Mouse (Mus musculus): ENCODE measurements at regions not wholly inside any gene's neighbourhood (a gene's known extent, or its start where the extent isn't known, plus 50 kb on each side); places are given as distances from the start of the nearest gene placed in this dataset.

GRCm38 (mm10) chr12:35702674-35703073 lies 167.8 kb upstream of the Ahr start:
- Histone ChIP-seq H3K36me3 (ENCODE audit: control insufficient read depth, insufficient read depth, low read length) (no peaks in the 10 kb centered on the region), H3K4me1 (ENCODE audit: control insufficient read depth, insufficient read depth, insufficient read length) (0 out of 2 replicates have a peak, but pooled peaks cover 2% of the 10 kb centered on the region), H3K27ac (ENCODE audit: insufficient read depth, low read length) (no peak overlapping the region), H3K27me3 (ENCODE audit: control insufficient read depth, insufficient read depth, low read length) (no peaks in the 10 kb centered on the region), H3K4me3 (ENCODE audit: extremely low read depth, insufficient read depth, insufficient read length) (no peak overlapping the region)
- TF ChIP-seq POLR2A (IDR thresholded peaks at IDR 0.05; ENCODE audit: low read depth, low read length) (no peak), CTCF (IDR thresholded peaks at IDR 0.05; ENCODE audit: extremely low read depth, insufficient read depth, insufficient read length, insufficient replicate concordance) (no peak)
- DNase-seq (ENCODE audit: low read depth in 1 of 2, low spot score in 2 of 2): no peak
- WGBS: 78% methylated on average over 7 of the region's 7 CpGs

- 47% methylated on average over 3 of the region's 3 CpGs for WGBS
Measured at GRCm38 (mm10) chr12:35694253-35694652, 159.4 kb upstream of the Ahr start.

GRCm38 (mm10) chr12:35690914-35691313 lies 156.1 kb upstream of the Ahr start:
- no peak overlapping the region for H3K27ac ChIP-seq (ENCODE audit: insufficient read depth, low read length)
- DNase-seq (ENCODE audit: low read depth in 1 of 2, low spot score in 2 of 2): no peak
- H3K27me3 ChIP-seq (ENCODE audit: control insufficient read depth, insufficient read depth, low read length): no peaks in the 10 kb centered on the region
- no peak overlapping the region for H3K4me3 ChIP-seq (ENCODE audit: extremely low read depth, insufficient read depth, insufficient read length)
- TF ChIP-seq POLR2A (IDR thresholded peaks at IDR 0.05; ENCODE audit: low read depth, low read length): no peak
- no peak for TF ChIP-seq CTCF (IDR thresholded peaks at IDR 0.05; ENCODE audit: extremely low read depth, insufficient read depth, insufficient read length, insufficient replicate concordance)
- H3K4me1 ChIP-seq (ENCODE audit: control insufficient read depth, insufficient read depth, insufficient read length): peaks cover 4% of the 10 kb centered on the region
- 8% methylated on average over 3 of the region's 3 CpGs for WGBS
- no peaks in the 10 kb centered on the region for H3K36me3 ChIP-seq (ENCODE audit: control insufficient read depth, insufficient read depth, low read length)

More at GRCm38 (mm10) chr12:35694253-35694652, 159.4 kb upstream of the Ahr start:
- DNase-seq (ENCODE audit: low read depth in 1 of 2, low spot score in 2 of 2): no peak
- Histone ChIP-seq H3K4me3 (ENCODE audit: extremely low read depth, insufficient read depth, insufficient read length) (no peak overlapping the region), H3K4me1 (ENCODE audit: control insufficient read depth, insufficient read depth, insufficient read length) (peaks cover 4% of the 10 kb centered on the region), H3K27me3 (ENCODE audit: control insufficient read depth, insufficient read depth, low read length) (no peaks in the 10 kb centered on the region), H3K27ac (ENCODE audit: insufficient read depth, low read length) (no peak overlapping the region), H3K36me3 (ENCODE audit: control insufficient read depth, insufficient read depth, low read length) (no peaks in the 10 kb centered on the region)
- no peak for TF ChIP-seq CTCF (IDR thresholded peaks at IDR 0.05; ENCODE audit: extremely low read depth, insufficient read depth, insufficient read length, insufficient replicate concordance)
- no peak for TF ChIP-seq POLR2A (IDR thresholded peaks at IDR 0.05; ENCODE audit: low read depth, low read length)

- Histone ChIP-seq H3K27ac (ENCODE audit: insufficient read depth, low read length) (no peak overlapping the region), H3K4me3 (ENCODE audit: extremely low read depth, insufficient read depth, insufficient read length) (no peak overlapping the region), H3K4me1 (ENCODE audit: control insufficient read depth, insufficient read depth, insufficient read length) (peaks cover 4% of the 10 kb centered on the region), H3K27me3 (ENCODE audit: control insufficient read depth, insufficient read depth, low read length) (no peaks in the 10 kb centered on the region), H3K36me3 (ENCODE audit: control insufficient read depth, insufficient read depth, low read length) (no peaks in the 10 kb centered on the region)
- no peak for DNase-seq (ENCODE audit: low read depth in 1 of 2, low spot score in 2 of 2)
- 48% methylated on average over 2 of the region's 2 CpGs for WGBS
- TF ChIP-seq CTCF (IDR thresholded peaks at IDR 0.05; ENCODE audit: extremely low read depth, insufficient read depth, insufficient read length, insufficient replicate concordance): no peak
- no peak for TF ChIP-seq POLR2A (IDR thresholded peaks at IDR 0.05; ENCODE audit: low read depth, low read length)
Measured at GRCm38 (mm10) chr12:35686231-35686630, 151.4 kb upstream of the Ahr start.

- Histone ChIP-seq H3K27ac (ENCODE audit: insufficient read depth, low read length) (no peak overlapping the region), H3K27me3 (ENCODE audit: control insufficient read depth, insufficient read depth, low read length) (no peaks in the 10 kb centered on the region), H3K4me3 (ENCODE audit: extremely low read depth, insufficient read depth, insufficient read length) (no peak overlapping the region), H3K36me3 (ENCODE audit: control insufficient read depth, insufficient read depth, low read length) (no peaks in the 10 kb centered on the region), H3K4me1 (ENCODE audit: control insufficient read depth, insufficient read depth, insufficient read length) (no peaks in the 10 kb centered on the region)
- 33% methylated on average over 3 of the region's 3 CpGs for WGBS
- DNase-seq (ENCODE audit: low read depth in 1 of 2, low spot score in 2 of 2): no peak
- TF ChIP-seq CTCF (IDR thresholded peaks at IDR 0.05; ENCODE audit: extremely low read depth, insufficient read depth, insufficient read length, insufficient replicate concordance): no peak
- no peak for TF ChIP-seq POLR2A (IDR thresholded peaks at IDR 0.05; ENCODE audit: low read depth, low read length)
Measured at GRCm38 (mm10) chr12:35685189-35685588, 150.4 kb upstream of the Ahr start.

GRCm38 (mm10) chr12:35681864-35682449 lies 147.1 kb upstream of the Ahr start:
- no peak for TF ChIP-seq CTCF (IDR thresholded peaks at IDR 0.05; ENCODE audit: extremely low read depth, insufficient read depth, insufficient read length, insufficient replicate concordance)
- Histone ChIP-seq H3K36me3 (ENCODE audit: control insufficient read depth, insufficient read depth, low read length) (no peaks in the 10 kb centered on the region), H3K27me3 (ENCODE audit: control insufficient read depth, insufficient read depth, low read length) (no peaks in the 10 kb centered on the region), H3K4me3 (ENCODE audit: extremely low read depth, insufficient read depth, insufficient read length) (no peak overlapping the region), H3K27ac (ENCODE audit: insufficient read depth, low read length) (no peak overlapping the region), H3K4me1 (ENCODE audit: control insufficient read depth, insufficient read depth, insufficient read length) (no peaks in the 10 kb centered on the region)
- DNase-seq (ENCODE audit: low read depth in 1 of 2, low spot score in 2 of 2): no peak

GRCm38 (mm10) chr12:35679903-35680302 lies 145.1 kb upstream of the Ahr start:
- no peak overlapping the region for H3K27ac ChIP-seq (ENCODE audit: insufficient read depth, low read length)
- H3K4me3 ChIP-seq (ENCODE audit: extremely low read depth, insufficient read depth, insufficient read length): no peak overlapping the region
- no peaks in the 10 kb centered on the region for H3K36me3 ChIP-seq (ENCODE audit: control insufficient read depth, insufficient read depth, low read length)
- no peaks in the 10 kb centered on the region for H3K27me3 ChIP-seq (ENCODE audit: control insufficient read depth, insufficient read depth, low read length)
- no peak for DNase-seq (ENCODE audit: low read depth in 1 of 2, low spot score in 2 of 2)
- WGBS: 88% methylated on average over 4 of the region's 4 CpGs
- H3K4me1 ChIP-seq (ENCODE audit: control insufficient read depth, insufficient read depth, insufficient read length): no peaks in the 10 kb centered on the region
- no peak for TF ChIP-seq POLR2A (IDR thresholded peaks at IDR 0.05; ENCODE audit: low read depth, low read length)
- TF ChIP-seq CTCF (IDR thresholded peaks at IDR 0.05; ENCODE audit: extremely low read depth, insufficient read depth, insufficient read length, insufficient replicate concordance): no peak

All from spleen, adult 2 months (tissue).